Mouse (Mus musculus) c-Kit-positive CD71-positive TER-119-negative erythroid progenitor cells, embryonic 14.5 days (primary cell): ENCODE results near the gene Lrrc74b.
"Not testable (repeated sequence)": the region's sequence is repeated elsewhere in the genome, so short reads cannot be mapped to it uniquely, and the experiment has no call there.

Experiments
- DNase-seq: peaks from one replicate; pipeline ENCODE4 v3.0.0-alpha.2; 2013; ENCODE audit warnings: low read depth

Lrrc74b gene

DNA sequence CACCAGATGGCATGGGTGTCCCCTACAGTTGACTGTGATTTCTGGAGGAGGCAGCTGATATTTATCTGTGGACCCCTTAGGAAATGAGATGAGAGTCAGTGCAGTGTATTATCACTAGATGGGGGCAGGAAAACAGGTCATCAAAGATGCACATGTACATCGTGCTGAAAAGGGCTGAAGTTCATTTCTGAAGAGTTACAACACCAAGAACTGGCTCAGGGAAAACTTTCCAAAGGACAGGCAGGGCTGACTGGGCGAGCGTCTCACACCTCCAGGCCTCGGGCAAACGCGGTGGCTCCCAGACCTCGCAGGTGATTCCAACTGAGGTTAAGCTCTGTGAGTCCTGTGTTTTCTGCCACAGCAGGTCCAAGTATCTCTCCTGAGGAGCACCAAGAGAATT is 8.2 kb downstream of the Lrrc74b start:
- no peak for DNase-seq

GRCm38 (mm10) chr16:17542632-17543031 is 18.4 kb downstream of the Lrrc74b start:
- DNase-seq, result no peak

DNA sequence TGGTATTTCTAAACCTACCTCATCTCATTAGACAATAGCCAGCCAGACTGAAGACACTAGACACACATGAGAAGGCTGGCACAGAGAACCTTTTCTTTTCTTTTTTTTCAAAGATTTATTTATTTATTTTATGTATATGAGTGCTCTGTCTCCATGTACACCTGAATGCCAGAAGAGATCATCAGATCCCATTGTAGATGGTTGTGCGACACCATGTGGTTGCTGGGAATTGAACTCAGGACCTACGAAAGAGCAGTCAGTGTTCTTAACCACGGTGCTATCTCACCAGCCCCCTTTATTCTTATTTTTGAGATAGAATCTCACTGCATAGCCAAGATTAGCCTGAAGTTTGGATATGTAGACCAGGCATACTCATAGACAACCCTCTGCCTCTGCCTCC is 24.5 kb downstream of the Lrrc74b start:
- DNase-seq, result no peak

DNA sequence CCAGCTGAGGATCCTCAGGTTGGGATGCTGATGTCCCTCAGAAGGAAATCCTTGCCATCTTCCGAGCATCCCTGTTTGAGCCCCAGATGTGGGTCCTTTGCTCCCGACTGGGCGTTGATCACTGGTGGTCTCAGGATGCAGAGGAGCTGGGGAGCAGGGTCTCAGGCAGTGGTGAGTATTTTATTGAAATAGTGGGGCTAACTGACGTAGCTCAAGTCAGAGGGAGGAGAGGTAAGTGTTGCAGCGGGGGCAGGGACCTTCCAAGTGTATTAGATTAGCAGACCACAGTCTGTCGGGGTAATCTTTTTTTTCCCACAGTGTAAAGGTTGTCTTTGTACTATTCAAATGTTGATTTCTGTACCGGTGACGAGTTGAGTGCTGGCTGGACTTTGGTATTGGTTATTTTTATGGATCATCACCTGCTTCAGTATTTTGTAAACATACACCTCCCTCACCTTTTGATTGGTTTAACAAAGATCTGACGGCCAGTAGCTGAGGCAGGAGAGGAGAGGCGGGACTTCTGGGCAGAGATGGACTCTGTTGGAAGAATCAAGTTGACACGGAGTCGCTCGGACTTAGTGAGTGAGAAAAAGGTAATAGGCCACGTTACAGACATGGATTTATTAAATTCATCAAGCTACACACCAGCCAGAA is 28.2 kb downstream of the Lrrc74b start:
- DNase-seq, result no peak

DNA sequence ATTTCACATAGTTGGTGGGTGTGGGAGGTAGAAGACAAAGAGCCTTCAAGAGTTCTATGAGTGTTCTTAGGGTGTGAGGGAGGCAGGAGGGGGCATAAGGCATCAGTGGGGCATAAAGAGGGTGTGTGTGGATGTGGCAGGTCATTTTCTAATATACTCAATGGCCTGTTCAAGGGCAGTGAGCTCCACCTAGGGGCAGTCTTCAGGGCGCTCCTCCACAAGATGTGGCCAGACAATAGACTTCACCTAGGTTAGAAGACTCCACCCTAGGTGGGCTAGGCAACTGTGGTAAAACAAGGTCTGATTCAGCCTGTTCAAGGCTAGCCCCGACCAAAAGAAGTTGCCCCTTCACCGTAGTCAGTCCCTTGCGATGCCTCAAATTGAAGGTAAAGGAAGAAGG is 28.8 kb downstream of the Lrrc74b start:
- DNase-seq, result no peak

DNA sequence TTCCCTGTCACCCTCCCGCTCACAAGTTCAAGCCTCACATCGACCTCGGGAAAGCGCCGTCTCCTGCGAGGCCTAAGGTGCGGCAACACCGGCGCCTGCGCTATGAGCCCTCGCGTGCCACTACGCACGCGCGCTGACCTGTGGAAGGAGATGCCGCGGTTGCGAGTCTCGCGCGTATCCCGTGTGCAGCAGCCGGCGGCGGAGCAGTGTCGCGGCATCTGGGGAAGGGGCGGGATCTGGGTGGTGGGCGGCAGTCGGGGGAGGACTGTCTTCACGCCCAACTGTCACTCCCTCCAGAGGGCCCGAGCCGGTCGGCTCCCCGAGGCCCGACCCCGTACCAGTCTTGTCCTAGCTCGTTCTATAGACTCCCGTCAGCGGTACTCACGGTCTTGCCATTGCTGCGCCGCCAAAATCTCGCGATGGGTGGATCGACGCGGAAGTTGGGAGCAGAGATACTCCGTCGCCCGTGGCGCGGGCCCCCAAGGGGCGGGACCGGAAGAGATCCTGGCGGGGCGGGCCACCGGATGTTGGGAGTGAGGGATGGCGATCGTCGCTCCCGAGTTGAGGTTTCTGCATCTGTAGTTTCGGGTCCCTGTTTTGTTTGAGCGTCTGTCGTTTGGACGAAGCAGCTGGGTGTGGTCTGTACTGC is 30.3 kb downstream of the Lrrc74b start, which contains the start of gene Thap7:
TSS of gene Thap7 (minus strand) at position 497 of the 649 bp plus-strand sequence.
- DNase-seq, result peak; percentile 96

DNA sequence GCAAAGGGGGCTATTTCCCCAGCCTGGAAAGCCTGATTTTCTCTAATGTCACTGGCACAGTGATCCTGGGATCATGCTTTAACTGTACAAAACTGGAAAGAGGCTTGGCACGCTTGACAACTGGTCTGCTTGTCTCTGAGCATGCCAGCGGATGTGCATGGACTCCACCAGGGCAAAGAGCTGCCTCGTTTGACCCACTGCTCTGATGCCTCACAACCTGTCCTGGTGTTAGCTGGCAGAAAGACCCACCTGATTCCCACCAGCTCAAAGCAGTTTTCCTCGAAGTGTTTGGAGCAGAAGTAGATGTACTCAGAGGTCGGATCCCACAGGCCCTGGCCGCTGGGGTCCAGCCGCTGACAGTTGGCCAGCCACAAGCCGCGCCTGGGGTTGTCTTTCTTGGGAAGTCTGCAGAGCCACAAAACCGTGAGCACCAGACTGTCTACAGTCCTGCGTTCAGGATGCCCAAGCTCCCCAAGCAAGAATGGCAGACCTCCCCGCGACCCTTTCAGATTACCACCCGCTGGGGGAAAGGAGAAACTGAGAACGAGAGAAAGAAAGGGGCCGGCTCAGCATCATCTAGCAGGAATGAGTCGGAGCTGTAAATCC is 31.0 kb downstream of the Lrrc74b start:
- DNase-seq, result no peak

GRCm38 (mm10) chr16:17528276-17528675 is 32.8 kb downstream of the Lrrc74b start:
- no peak for DNase-seq

- DNase-seq, result no peak
Observed at GRCm38 (mm10) chr16:17527606-17528005, 33.4 kb downstream of the Lrrc74b start.

DNA sequence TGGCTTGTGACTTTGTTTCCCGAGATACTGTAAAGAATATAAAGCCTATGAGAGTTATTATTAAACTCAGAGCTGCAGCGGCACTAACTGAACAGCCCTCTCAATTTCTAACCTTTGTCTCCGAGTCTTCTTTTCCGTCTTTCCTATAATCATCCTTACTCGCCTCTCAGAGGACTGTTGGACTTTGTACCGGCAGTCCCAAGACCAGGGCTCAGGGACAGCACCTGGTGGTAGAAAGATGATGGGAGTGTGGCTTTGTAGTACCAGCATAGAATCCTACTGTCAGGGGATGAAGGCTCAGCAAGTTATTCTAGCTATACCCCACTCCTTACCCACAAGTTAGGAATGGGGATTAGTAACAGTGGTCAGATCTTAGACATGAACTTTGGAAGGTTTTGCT is 34.8 kb downstream of the Lrrc74b start:
- DNase-seq, result no peak

- no peak for DNase-seq
Observed at GRCm38 (mm10) chr16:17525524-17525923, 35.5 kb downstream of the Lrrc74b start.

GRCm38 (mm10) chr16:17524156-17524555 is 36.9 kb downstream of the Lrrc74b start:
- no peak for DNase-seq

GRCm38 (mm10) chr16:17518910-17519309 is 42.1 kb downstream of the Lrrc74b start:
- no peak for DNase-seq

DNA sequence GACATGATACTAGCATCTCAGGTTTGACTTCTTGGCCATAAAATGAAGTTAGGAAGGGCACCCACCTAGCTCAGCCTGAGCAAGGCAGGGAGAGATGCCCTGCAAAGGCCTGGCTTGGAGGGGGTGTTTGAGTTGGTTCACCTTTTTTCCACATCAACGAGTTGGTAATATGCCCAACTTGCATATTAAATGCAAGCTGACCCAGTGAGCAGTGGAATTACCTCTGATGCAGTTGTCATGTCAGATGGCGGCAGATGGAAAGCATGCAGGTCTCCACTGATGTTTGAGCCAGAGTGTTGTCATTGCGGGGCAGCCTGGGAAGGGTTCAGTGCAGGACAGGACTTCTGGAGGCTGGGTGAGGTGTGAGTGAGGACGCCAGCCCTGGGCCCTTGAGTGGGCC is 49.6 kb downstream of the Lrrc74b start:
- no peak for DNase-seq

DNA sequence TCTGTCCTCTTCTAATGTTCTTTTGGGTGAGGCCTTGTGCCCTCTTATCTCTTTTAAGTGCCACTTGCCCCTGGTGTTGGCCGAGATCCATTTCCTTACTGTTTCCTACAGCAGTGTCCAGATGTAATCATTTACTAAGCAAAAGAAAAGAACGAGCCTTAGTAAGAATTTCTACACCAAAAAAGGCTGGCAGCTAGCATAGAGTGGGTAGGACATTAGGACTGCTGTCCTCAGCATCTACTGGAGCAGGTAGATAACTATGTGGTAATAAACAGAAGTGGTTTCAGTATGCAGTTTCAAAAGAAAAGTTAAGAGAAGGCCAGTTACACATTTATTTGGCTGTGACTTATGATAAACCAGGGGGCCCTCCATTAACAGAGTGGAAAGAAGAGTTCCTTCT is 50.4 kb downstream of the Lrrc74b start:
- DNase-seq, result no peak

DNA sequence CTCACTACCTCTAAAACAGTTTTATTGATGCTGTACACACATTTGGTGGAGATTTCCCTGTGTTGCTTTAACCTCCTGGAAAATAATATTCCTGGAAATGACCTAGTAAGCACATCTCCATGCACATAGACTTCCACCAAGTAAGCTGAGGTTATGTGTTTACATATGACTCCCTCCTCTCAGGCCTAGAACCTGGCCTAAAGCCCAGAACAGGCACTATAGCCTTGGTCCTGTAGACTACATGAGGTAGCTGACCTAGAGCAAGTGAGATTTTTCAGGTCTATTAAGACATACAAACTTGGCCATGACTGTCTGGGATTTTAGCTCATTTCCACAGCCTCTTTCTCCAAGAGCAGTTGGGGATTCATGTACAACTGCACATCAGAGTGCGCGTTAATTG is 50.9 kb downstream of the Lrrc74b start:
- no peak for DNase-seq

- DNase-seq, result no peak
Observed at GRCm38 (mm10) chr16:17509240-17509597, 51.8 kb downstream of the Lrrc74b start.

DNA sequence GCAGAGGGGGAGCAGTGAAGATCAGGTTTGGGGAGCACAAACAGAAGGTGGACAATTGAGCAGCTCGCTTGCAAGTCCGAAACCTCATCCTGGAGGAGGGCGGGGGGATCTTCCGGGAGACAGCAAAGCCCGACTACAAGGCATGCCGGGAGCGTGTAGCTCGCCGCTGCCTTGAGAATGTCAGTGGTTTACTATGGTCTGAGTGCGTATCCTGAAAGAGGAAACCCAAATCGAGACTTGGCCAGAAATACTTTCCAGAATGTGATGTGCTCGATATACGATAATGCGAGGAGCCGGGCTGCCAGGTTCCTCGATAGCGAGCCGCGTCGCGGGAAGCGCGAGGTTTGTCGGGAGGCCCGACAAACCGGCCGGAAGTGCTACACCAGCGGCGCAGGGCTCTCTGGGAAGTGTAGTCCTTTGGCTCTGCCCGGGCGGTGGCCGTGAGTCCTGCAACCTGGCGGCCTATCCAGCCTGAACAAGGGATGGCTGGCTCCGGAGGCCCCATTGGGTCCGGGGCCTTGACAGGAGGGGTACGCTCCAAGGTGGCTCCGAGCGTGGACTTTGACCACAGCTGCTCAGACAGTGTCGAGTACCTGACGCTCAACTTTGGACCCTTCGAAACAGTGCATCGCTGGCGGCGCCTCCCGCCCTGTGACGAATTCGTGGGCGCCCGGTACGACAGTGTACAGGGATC is 52.4 kb downstream of the Lrrc74b start, which contains the start of gene Lztr1:
TSS of gene Lztr1 (plus strand) at position 143 of the 694 bp plus-strand sequence.
- DNase-seq, result peak; percentile 81

GRCm38 (mm10) chr16:17508031-17508430 is 53.0 kb downstream of the Lrrc74b start:
- not testable (repeated sequence) for DNase-seq

- no peak for DNase-seq
Observed at GRCm38 (mm10) chr16:17507018-17507552, 54.0 kb downstream of the Lrrc74b start.

DNA sequence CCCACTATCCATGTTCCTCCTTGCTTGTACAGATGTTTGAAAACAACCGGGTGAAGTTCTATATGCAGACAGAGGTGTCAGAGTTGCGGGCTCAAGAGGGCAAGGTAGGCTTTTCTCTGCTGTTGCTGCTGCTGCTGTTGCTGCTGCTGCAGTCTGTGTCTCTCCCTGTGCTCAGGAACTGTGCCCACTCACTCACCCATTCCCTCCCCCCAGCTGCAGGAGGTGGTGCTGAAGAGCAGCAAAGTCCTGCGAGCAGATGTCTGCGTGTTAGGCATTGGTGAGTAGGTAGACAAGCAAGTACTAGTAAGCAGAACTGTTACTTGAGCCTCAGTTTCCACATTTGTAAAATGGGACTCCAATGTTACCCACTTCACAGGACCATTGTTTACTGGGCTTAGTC is 58.4 kb downstream of the Lrrc74b start:
- DNase-seq, result no peak

GRCm38 (mm10) chr16:17499249-17499883 is 61.7 kb downstream of the Lrrc74b start:
- no peak for DNase-seq
